Mouse (Mus musculus) embryonic facial prominence, embryonic 13.5 days (tissue): ENCODE data around the gene Chic2. TPM values are rescaled to one million over a fixed set of nuclear protein-coding genes. Genes with fewer than 3 reads are reported as not detected.
A peak's percentile ranks its signal among the peaks of the same experiment; 100 is the strongest.

Experiments
- ATAC-seq: fragments of 200-750 bp; cut with Nextera tagmentation; 2 replicates; pipeline ENCODE4 v1.8.0; 2017; ENCODE audit warnings: low read depth; ENCODE audit not compliant: insufficient number of reproducible peaks, insufficient read depth, low FRiP score, low TSS enrichment
- H3K27ac ChIP-seq: fragments of 300-500 bp; sonication (generic); 2 replicates; pipeline ENCODE4 v1.5.1; 2015; ENCODE audit warnings: moderate library complexity, mild to moderate bottlenecking, inconsistent platforms
- H3K27me3 ChIP-seq: fragments of 300-500 bp; sonication (generic); 2 replicates; pipeline ENCODE4 v1.6.1; 2015; ENCODE audit warnings: mild to moderate bottlenecking, inconsistent platforms
- H3K36me3 ChIP-seq: fragments of 300-500 bp; sonication (generic); 2 replicates; pipeline ENCODE4 v1.6.1; 2015; ENCODE audit warnings: mild to moderate bottlenecking, inconsistent platforms
- H3K4me1 ChIP-seq: fragments of 300-500 bp; sonication (generic); 2 replicates; pipeline ENCODE4 v1.6.1; 2015; ENCODE audit warnings: inconsistent platforms
- H3K4me2 ChIP-seq: fragments of 300-500 bp; sonication (generic); 2 replicates; pipeline ENCODE4 v1.6.1; 2015; ENCODE audit warnings: moderate library complexity, mild to moderate bottlenecking, inconsistent platforms
- H3K4me3 ChIP-seq: fragments of 300-500 bp; sonication (generic); 2 replicates; pipeline ENCODE4 v1.5.1; 2015; ENCODE audit warnings: mild to moderate bottlenecking, inconsistent platforms
- H3K9ac ChIP-seq: fragments of 300-500 bp; sonication (generic); 2 replicates; pipeline ENCODE4 v1.6.1; 2015; ENCODE audit warnings: mild to moderate bottlenecking, inconsistent platforms
- H3K9me3 ChIP-seq: fragments of 300-500 bp; sonication (generic); 2 replicates; pipeline ENCODE4 v1.6.1; 2016; ENCODE audit warnings: inconsistent platforms
- WGBS: fragments of 180-500 bp; shearing (Covaris S2); methylation state at CpG from one replicate; pipeline ENCODE4 v1.1.7; 2015; ENCODE audit warnings: mixed read lengths; 5-methylcytosine and 5-hydroxymethylcytosine counted together
- polyA plus RNA-seq: library from polyadenylated mRNA; unstranded; fragments of >200 nt; fragmentation: Nextera tagmentation; extraction: Ambion mirVana; gene quantifications from 2 replicates; pipeline ENCODE4 v1.2.1, GENCODE M21; 2015

The Chic2 gene
- polyA plus RNA-seq, 1 experiment from 2014 or later = 34.0 TPM

GRCm38 (mm10) chr5:75004755-75005154, 39.8 kb downstream of the Chic2 start:
- no peaks in the 10 kb centered on the region for H3K27me3 ChIP-seq
- H3K9me3 ChIP-seq = no peaks in the 10 kb centered on the region
- no peak for ATAC-seq
- 50% methylated on average over 3 of the region's 3 CpGs for WGBS
- no peak overlapping the region for H3K4me2 ChIP-seq
- H3K4me3 ChIP-seq = no peak overlapping the region
- no peaks in the 10 kb centered on the region for H3K4me1 ChIP-seq
- H3K9ac ChIP-seq = no peak overlapping the region
- H3K27ac ChIP-seq = no peak overlapping the region
- H3K36me3 ChIP-seq = peaks cover 30% of the 10 kb centered on the region

- Histone ChIP-seq H3K27ac (no peak overlapping the region), H3K36me3 (peaks cover 35% of the 10 kb centered on the region), H3K4me2 (no peak overlapping the region), H3K4me3 (no peak overlapping the region), H3K4me1 (no peaks in the 10 kb centered on the region), H3K9ac (no peak overlapping the region), H3K27me3 (no peaks in the 10 kb centered on the region), H3K9me3 (no peaks in the 10 kb centered on the region)
- ATAC-seq = no peak
- WGBS = 95% methylated on average over 3 of the region's 3 CpGs
These were observed 42.5 kb downstream of the Chic2 start for GRCm38 (mm10) chr5:75002109-75002508.

GRCm38 (mm10) chr5:74998716-74999512, 45.7 kb downstream of the Chic2 start:
- Histone ChIP-seq H3K27ac (no peak overlapping the region), H3K4me2 (no peak overlapping the region), H3K27me3 (no peaks in the 10 kb centered on the region), H3K9me3 (no peaks in the 10 kb centered on the region), H3K9ac (no peak overlapping the region), H3K36me3 (peaks cover 37% of the 10 kb centered on the region), H3K4me1 (no peaks in the 10 kb centered on the region), H3K4me3 (no peak overlapping the region)
- WGBS = 59% methylated on average over 12 of the region's 12 CpGs
- no peak for ATAC-seq

- Histone ChIP-seq H3K9me3 (peaks cover 16% of the 10 kb centered on the region), H3K4me2 (no peak overlapping the region), H3K9ac (no peak overlapping the region), H3K4me3 (no peak overlapping the region), H3K27ac (no peak overlapping the region), H3K27me3 (no peaks in the 10 kb centered on the region), H3K36me3 (peaks cover 23% of the 10 kb centered on the region), H3K4me1 (no peaks in the 10 kb centered on the region)
- ATAC-seq = no peak
- WGBS = 78% methylated on average over 8 of the region's 8 CpGs
These were observed 49.6 kb downstream of the Chic2 start for GRCm38 (mm10) chr5:74994947-74995346.

GRCm38 (mm10) chr5:74984101-74984500, 60.5 kb downstream of the Chic2 start:
- Histone ChIP-seq H3K9ac (no peak overlapping the region), H3K27me3 (peaks cover 8% of the 10 kb centered on the region; the same call in 1 of the 2 replicates), H3K4me2 (no peak overlapping the region; the same call in 1 of the 2 replicates), H3K36me3 (no peaks in the 10 kb centered on the region), H3K9me3 (no peaks in the 10 kb centered on the region), H3K4me3 (no peak overlapping the region), H3K27ac (peak overlapping the region; percentile 9; the same call in 1 of the 2 replicates), H3K4me1 (peaks cover 56% of the 10 kb centered on the region)
- no peak for ATAC-seq
- 17% methylated on average over 5 of the region's 5 CpGs for WGBS

GRCm38 (mm10) chr5:74980574-74980973, 64.0 kb downstream of the Chic2 start:
- H3K27ac ChIP-seq = no peak overlapping the region
- no peaks in the 10 kb centered on the region for H3K36me3 ChIP-seq
- 33% methylated on average over 4 of the region's 4 CpGs for WGBS
- no peak overlapping the region for H3K4me2 ChIP-seq
- H3K9ac ChIP-seq = no peak overlapping the region
- no peak overlapping the region for H3K4me3 ChIP-seq
- H3K27me3 ChIP-seq = peaks cover 9% of the 10 kb centered on the region; the same call in 1 of the 2 replicates
- peaks cover 60% of the 10 kb centered on the region for H3K4me1 ChIP-seq
- ATAC-seq = no peak
- no peaks in the 10 kb centered on the region for H3K9me3 ChIP-seq

GRCm38 (mm10) chr5:74980154-74980553, 64.4 kb downstream of the Chic2 start:
- H3K4me3 ChIP-seq = no peak overlapping the region
- 0 out of 2 replicates have a peak overlapping the region, but pooled peaks have one; percentile 9 for H3K4me2 ChIP-seq
- 3% methylated on average over 7 of the region's 7 CpGs for WGBS
- peaks cover 9% of the 10 kb centered on the region; the same call in 1 of the 2 replicates for H3K27me3 ChIP-seq
- H3K9me3 ChIP-seq = no peaks in the 10 kb centered on the region
- ATAC-seq = no peak
- H3K36me3 ChIP-seq = no peaks in the 10 kb centered on the region
- no peak overlapping the region for H3K27ac ChIP-seq
- peaks cover 63% of the 10 kb centered on the region for H3K4me1 ChIP-seq
- H3K9ac ChIP-seq = no peak overlapping the region

- no peak for ATAC-seq
- Histone ChIP-seq H3K4me2 (no peak overlapping the region), H3K9ac (no peak overlapping the region), H3K4me1 (peaks cover 62% of the 10 kb centered on the region), H3K27ac (no peak overlapping the region), H3K27me3 (peaks cover 9% of the 10 kb centered on the region; the same call in 1 of the 2 replicates), H3K9me3 (no peaks in the 10 kb centered on the region), H3K4me3 (no peak overlapping the region), H3K36me3 (no peaks in the 10 kb centered on the region)
- 21% methylated on average over 7 of the region's 7 CpGs for WGBS
These were observed 65.0 kb downstream of the Chic2 start for GRCm38 (mm10) chr5:74979586-74979985.

GRCm38 (mm10) chr5:74975507-74975906, 69.1 kb downstream of the Chic2 start:
- Histone ChIP-seq H3K9me3 (no peaks in the 10 kb centered on the region), H3K4me3 (no peak overlapping the region), H3K27me3 (peaks cover 9% of the 10 kb centered on the region; the same call in 1 of the 2 replicates), H3K4me1 (peaks cover 30% of the 10 kb centered on the region), H3K27ac (no peak overlapping the region), H3K9ac (no peak overlapping the region), H3K4me2 (no peak overlapping the region), H3K36me3 (no peaks in the 10 kb centered on the region)
- ATAC-seq = no peak
- WGBS = 87% methylated on average over 7 of the region's 7 CpGs

GRCm38 (mm10) chr5:74974726-74975411, 69.7 kb downstream of the Chic2 start:
- no peak for ATAC-seq
- H3K4me3 ChIP-seq = no peak overlapping the region

GRCm38 (mm10) chr5:74974061-74974581, 70.5 kb downstream of the Chic2 start:
- Histone ChIP-seq H3K27ac (no peak overlapping the region), H3K4me3 (no peak overlapping the region), H3K27me3 (peaks cover 2% of the 10 kb centered on the region; the same call in 1 of the 2 replicates), H3K9me3 (no peaks in the 10 kb centered on the region), H3K36me3 (no peaks in the 10 kb centered on the region), H3K9ac (no peak overlapping the region), H3K4me2 (no peak overlapping the region), H3K4me1 (peaks cover 18% of the 10 kb centered on the region)
- no peak for ATAC-seq
- WGBS = 42% methylated on average over 22 of the region's 22 CpGs

More at GRCm38 (mm10) chr5:74974726-74975411, 69.7 kb downstream of the Chic2 start:
- peaks cover 24% of the 10 kb centered on the region for H3K4me1 ChIP-seq
- H3K9ac ChIP-seq = no peak overlapping the region
- H3K36me3 ChIP-seq = no peaks in the 10 kb centered on the region
- 0 out of 2 replicates have a peak overlapping the region, but pooled peaks have one; percentile 48 for H3K27ac ChIP-seq
- 40% methylated on average over 12 of the region's 12 CpGs for WGBS
- H3K9me3 ChIP-seq = no peaks in the 10 kb centered on the region
- peaks cover 9% of the 10 kb centered on the region; the same call in 1 of the 2 replicates for H3K27me3 ChIP-seq
- no peak overlapping the region for H3K4me2 ChIP-seq
